ENCODE assay signal across 14 mouse cellular contexts in genomic region chr11:118507095-118507494, GRCm38 (mm10). TPM values are rescaled to one million over a fixed set of nuclear protein-coding genes. Genes with fewer than 3 reads are reported as not detected.
DNase-seq lines count a peak whose midpoint lies in the region; ATAC-seq lines count a peak whose summit lies in the region.
"Had no signal": no experiment of that assay in that cellular context is flagged by ENCODE, and none has a peak within 500 bp of the region (broad histone marks: within the 10 kb centered on the region; RNA-seq: fewer than 3 reads in every experiment).

No protein-coding gene starts in this region.

- ATAC-seq in cerebellum, adult (ENCODE audit: insufficient number of reproducible peaks, low FRiP score, low TSS enrichment), result no peak
- no peak for ATAC-seq in monocyte, adult 5-6 weeks (replicated peaks; ENCODE audit: insufficient number of reproducible peaks, low FRiP score, low TSS enrichment, poor library complexity, severe bottlenecking)
- ATAC-seq: intestine, postnatal 0 days; Patski had no signal

- peak; percentile 59 to 72 for DNase-seq in cerebellum, adult 18-20 months
- peak; percentile 79 for DNase-seq in brain, adult 2 months (ENCODE audit: low read depth, low spot score)
- DNase-seq in cerebellum, adult 9-10 months, result peak; percentile 73
- peak; percentile 65 to 67 for DNase-seq in cerebellum, postnatal 14 days
- no peak for DNase-seq in thymus, postnatal 14 days
- DNase-seq in kidney, postnatal 10 days, result no peak
- DNase-seq: adrenal gland, postnatal 36 days; gastrocnemius, adult 2 months; gastrocnemius, postnatal 14 days; heart, adult 11 months had no signal

RNA-seq across cellular contexts. Expression of gene Engase, which starts 30.5 kb away (rescaled TPM):
- total RNA-seq in monocyte, adult 5-6 weeks (2017), result 9.4 to 14.5 TPM (median 13.7 TPM) in 3 replicates

Comparison
In these comparisons a context has a peak if more than half of its experiments do, and no peak if none do; other contexts are left out.
1. DNase-seq: peak in cerebellum, adult 18-20 months (2 of 2), brain, adult 2 months (single experiment), cerebellum, adult 9-10 months (single experiment) and cerebellum, postnatal 14 days (2 of 2); none in thymus, postnatal 14 days (single experiment) and kidney, postnatal 10 days (single experiment).